Mouse (Mus musculus): Measurements from ENCODE around the gene Wdr26. TPM values are rescaled to one million over a fixed set of nuclear protein-coding genes. Genes with fewer than 3 reads are reported as not detected.
A peak's percentile ranks its signal among the peaks of the same experiment; 100 is the strongest.

Gene Wdr26
- polyA plus RNA-seq, 1 experiment from 2014 or later, result 40.1 TPM

- WGBS (ENCODE audit: insufficient replicate concordance), result 65% methylated on average over 9 of the region's 9 CpGs
- Histone ChIP-seq H3K9me3 (ENCODE audit: low read length) (no peaks in the 10 kb centered on the region), H3K4me3 (ENCODE audit: low read depth, low read length) (no peak overlapping the region), H3K4me2 (ENCODE audit: low read depth, low read length) (no peak overlapping the region), H3K36me3 (replicated peaks; ENCODE audit: insufficient read depth, low read length) (peaks cover 67% of the 10 kb centered on the region), H3K4me1 (ENCODE audit: insufficient read depth) (no peaks in the 10 kb centered on the region), H3K9ac (replicated peaks) (no peak overlapping the region), H3K27me3 (ENCODE audit: insufficient read depth, low read length) (no peaks in the 10 kb centered on the region), H3K27ac (ENCODE audit: low read depth) (peak overlapping the region; percentile 29; the same call in 1 of the 2 replicates)
- TF ChIP-seq EP300 (IDR thresholded peaks at IDR 0.05; ENCODE audit: low read depth), result no peak
- TF ChIP-seq CTCF (IDR thresholded peaks at IDR 0.05; ENCODE audit: low read depth), result no peak
- ATAC-seq, result no peak
- no peak for DNase-seq
Observed at GRCm38 (mm10) chr1:181126766-181127165, 85.0 kb downstream of the Wdr26 start.

- H3K4me1 ChIP-seq (ENCODE audit: insufficient read depth), result no peaks in the 10 kb centered on the region
- H3K9me3 ChIP-seq (ENCODE audit: low read length), result no peaks in the 10 kb centered on the region
- no peak overlapping the region for H3K9ac ChIP-seq (replicated peaks)
- DNase-seq (no peak), ATAC-seq (no peak)
- H3K27me3 ChIP-seq (ENCODE audit: insufficient read depth, low read length), result no peaks in the 10 kb centered on the region
- WGBS (ENCODE audit: insufficient replicate concordance), result 94% methylated on average over 3 of the region's 3 CpGs
- no peak overlapping the region for H3K4me2 ChIP-seq (ENCODE audit: low read depth, low read length)
- H3K4me3 ChIP-seq (ENCODE audit: low read depth, low read length), result no peak overlapping the region
- no peak overlapping the region for H3K27ac ChIP-seq (ENCODE audit: low read depth)
- TF ChIP-seq CTCF (IDR thresholded peaks at IDR 0.05; ENCODE audit: low read depth), result no peak
- peaks cover 69% of the 10 kb centered on the region for H3K36me3 ChIP-seq (replicated peaks; ENCODE audit: insufficient read depth, low read length)
Observed at GRCm38 (mm10) chr1:181125916-181126315, 85.9 kb downstream of the Wdr26 start.

- H3K27ac ChIP-seq (ENCODE audit: low read depth), result no peak overlapping the region
- H3K4me2 ChIP-seq (ENCODE audit: low read depth, low read length), result no peak overlapping the region
- H3K36me3 ChIP-seq (replicated peaks; ENCODE audit: insufficient read depth, low read length), result peaks cover 60% of the 10 kb centered on the region
- 83% methylated on average over 2 of the region's 2 CpGs for WGBS (ENCODE audit: insufficient replicate concordance)
- TF ChIP-seq EP300 (IDR thresholded peaks at IDR 0.05; ENCODE audit: low read depth) (no peak), CTCF (IDR thresholded peaks at IDR 0.05; ENCODE audit: low read depth) (no peak)
- H3K9ac ChIP-seq (replicated peaks), result no peak overlapping the region
- H3K27me3 ChIP-seq (ENCODE audit: insufficient read depth, low read length), result no peaks in the 10 kb centered on the region
- H3K4me1 ChIP-seq (ENCODE audit: insufficient read depth), result no peaks in the 10 kb centered on the region
- DNase-seq (no peak), ATAC-seq (no peak)
- no peaks in the 10 kb centered on the region for H3K9me3 ChIP-seq (ENCODE audit: low read length)
- H3K4me3 ChIP-seq (ENCODE audit: low read depth, low read length), result no peak overlapping the region
Observed at GRCm38 (mm10) chr1:181124145-181124544, 87.7 kb downstream of the Wdr26 start.

Other genes starting within 250 kb of the Wdr26 start
- 81.9 and 83.5 TPM in 2 replicates for gene Ephx1, start 191.1 kb downstream of the Wdr26 start, polyA plus RNA-seq (2015; fragmentation: Nextera tagmentation; extraction: Ambion mirVana)
- 0.45 and 0.53 TPM in 2 replicates for gene 9130409I23Rik, start 160.8 kb downstream of the Wdr26 start, polyA plus RNA-seq (2015; fragmentation: Nextera tagmentation; extraction: Ambion mirVana)
- 5.9 and 7.8 TPM in 2 replicates for gene Nvl, start 67.8 kb downstream of the Wdr26 start, polyA plus RNA-seq (2015; fragmentation: Nextera tagmentation; extraction: Ambion mirVana)
- 35.4 and 40.0 TPM in 2 replicates for gene Cnih4, start 67.3 kb downstream of the Wdr26 start, polyA plus RNA-seq (2015; fragmentation: Nextera tagmentation; extraction: Ambion mirVana)
- not detected in 2 replicates for gene Cnih3, start 140.6 kb upstream of the Wdr26 start, polyA plus RNA-seq (2015; fragmentation: Nextera tagmentation; extraction: Ambion mirVana)

All from liver, postnatal 0 days (tissue).